Mouse (Mus musculus): ENCODE results near the gene Rbm48. TPM values are rescaled to one million over a fixed set of nuclear protein-coding genes. Genes with fewer than 3 reads are reported as not detected.
"Not testable (repeated sequence)": the region's sequence is repeated elsewhere in the genome, so short reads cannot be mapped to it uniquely, and the experiment has no call there.

The Rbm48 gene
- polyA plus RNA-seq, 1 experiment = 4.8 TPM

DNA sequence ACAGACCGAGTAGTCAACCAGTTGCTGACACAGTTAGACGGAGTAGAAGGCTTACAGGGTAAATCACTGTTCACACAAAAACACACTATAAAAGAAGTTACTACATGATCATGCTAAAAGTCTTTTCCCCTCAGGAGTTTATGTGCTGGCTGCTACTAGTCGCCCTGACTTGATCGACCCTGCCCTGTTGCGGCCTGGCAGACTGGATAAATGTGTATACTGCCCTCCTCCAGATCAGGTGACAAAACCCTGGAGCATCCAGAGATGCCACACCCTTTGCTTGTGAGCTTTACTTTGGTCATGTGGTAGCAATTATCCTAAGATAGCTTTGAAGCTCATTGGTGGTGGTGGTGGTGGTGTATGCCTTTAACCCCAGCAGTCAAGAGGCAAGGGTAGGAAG, 33.7 kb upstream of the Rbm48 start:
- no peak for TF ChIP-seq CTCF (IDR thresholded peaks at IDR 0.05; ENCODE audit: control insufficient read depth, insufficient read depth, low read length)
- TF ChIP-seq POLR2A (IDR thresholded peaks at IDR 0.05; ENCODE audit: borderline replicate concordance, control insufficient read depth, low read depth, low read length) = no peak
- WGBS = 87% methylated on average over 5 of the region's 5 CpGs
- H3K4me3 ChIP-seq (replicated peaks; ENCODE audit: control insufficient read depth, low read depth, low read length) = no peak overlapping the region
- no peaks in the 10 kb centered on the region for H3K4me1 ChIP-seq (ENCODE audit: control insufficient read depth, insufficient read depth, low read length)
- no peak overlapping the region for H3K27ac ChIP-seq (ENCODE audit: control insufficient read depth, insufficient read depth, low read depth, low read length, poor library complexity)

- no peak for TF ChIP-seq POLR2A (IDR thresholded peaks at IDR 0.05; ENCODE audit: borderline replicate concordance, control insufficient read depth, low read depth, low read length)
- no peak for TF ChIP-seq CTCF (IDR thresholded peaks at IDR 0.05; ENCODE audit: control insufficient read depth, insufficient read depth, low read length)
- WGBS = 92% methylated on average over 7 of the region's 7 CpGs
- Histone ChIP-seq H3K4me3 (replicated peaks; ENCODE audit: control insufficient read depth, low read depth, low read length) (no peak overlapping the region), H3K4me1 (ENCODE audit: control insufficient read depth, insufficient read depth, low read length) (no peaks in the 10 kb centered on the region), H3K27ac (ENCODE audit: control insufficient read depth, insufficient read depth, low read depth, low read length, poor library complexity) (no peak overlapping the region)
Measured at GRCm38 (mm10) chr5:3620486-3620885, 24.1 kb upstream of the Rbm48 start.

DNA sequence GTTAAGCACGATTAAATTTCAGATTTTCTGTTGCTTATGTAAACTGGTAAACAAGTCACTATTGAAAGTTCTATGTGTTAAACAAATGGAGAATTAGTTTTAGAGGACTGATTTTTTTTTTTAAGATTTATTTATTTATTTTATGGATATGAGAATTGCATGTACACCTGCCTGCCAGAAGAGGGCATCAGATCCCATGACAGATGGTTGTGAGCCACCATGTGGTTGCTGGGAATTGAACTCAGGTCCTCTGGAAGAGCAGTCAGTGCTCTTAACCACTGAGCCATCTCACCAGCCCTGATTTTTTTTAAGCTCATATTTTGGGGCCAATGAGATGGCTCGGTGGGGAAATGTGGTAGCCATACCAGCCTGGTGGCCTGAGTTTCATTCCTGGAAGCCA, 15.4 kb upstream of the Rbm48 start:
- WGBS = 86% methylated on average over 2 of the region's 2 CpGs
- H3K4me1 ChIP-seq (ENCODE audit: control insufficient read depth, insufficient read depth, low read length); H3K4me3 ChIP-seq (replicated peaks; ENCODE audit: control insufficient read depth, low read depth, low read length): not testable (repeated sequence)

GRCm38 (mm10) chr5:3609241-3609640, 12.9 kb upstream of the Rbm48 start:
- Histone ChIP-seq H3K4me3 (replicated peaks; ENCODE audit: control insufficient read depth, low read depth, low read length) (no peak overlapping the region), H3K27ac (ENCODE audit: control insufficient read depth, insufficient read depth, low read depth, low read length, poor library complexity) (no peak overlapping the region), H3K4me1 (ENCODE audit: control insufficient read depth, insufficient read depth, low read length) (no peaks in the 10 kb centered on the region)
- TF ChIP-seq POLR2A (IDR thresholded peaks at IDR 0.05; ENCODE audit: borderline replicate concordance, control insufficient read depth, low read depth, low read length) (no peak), CTCF (IDR thresholded peaks at IDR 0.05; ENCODE audit: control insufficient read depth, insufficient read depth, low read length) (no peak)
- WGBS = 93% methylated on average over 7 of the region's 7 CpGs

More for the DNA sequence above, 15.4 kb upstream of the Rbm48 start:
- H3K27ac ChIP-seq (ENCODE audit: control insufficient read depth, insufficient read depth, low read depth, low read length, poor library complexity) = not testable (repeated sequence)

- Histone ChIP-seq H3K27ac (ENCODE audit: control insufficient read depth, insufficient read depth, low read depth, low read length, poor library complexity) (no peak overlapping the region), H3K4me1 (ENCODE audit: control insufficient read depth, insufficient read depth, low read length) (no peaks in the 10 kb centered on the region), H3K4me3 (replicated peaks; ENCODE audit: control insufficient read depth, low read depth, low read length) (no peak overlapping the region)
- WGBS = 91% methylated on average over 9 of the region's 9 CpGs
- TF ChIP-seq POLR2A (IDR thresholded peaks at IDR 0.05; ENCODE audit: borderline replicate concordance, control insufficient read depth, low read depth, low read length) = no peak
- no peak for TF ChIP-seq CTCF (IDR thresholded peaks at IDR 0.05; ENCODE audit: control insufficient read depth, insufficient read depth, low read length)
Measured at GRCm38 (mm10) chr5:3607114-3607513, 10.7 kb upstream of the Rbm48 start.

DNA sequence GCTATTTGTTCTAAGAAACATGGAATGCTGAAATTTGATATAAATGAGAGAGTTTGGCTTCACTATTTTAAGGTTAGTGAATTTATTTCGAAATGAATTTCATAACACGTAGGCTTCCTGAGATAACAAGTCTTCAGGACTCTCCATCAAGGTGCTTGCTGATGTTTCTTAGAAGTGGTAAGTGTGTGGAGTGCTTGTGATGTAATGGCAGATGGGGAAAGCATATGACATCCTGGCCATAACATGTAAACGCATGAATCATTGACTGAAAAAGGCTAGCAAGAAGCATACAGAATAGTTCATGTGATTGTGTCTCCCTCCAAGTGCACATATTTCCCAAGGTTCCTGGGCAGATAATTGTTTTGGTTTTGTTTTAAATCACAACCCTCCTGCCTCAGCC, 4.4 kb upstream of the Rbm48 start:
- H3K4me3 ChIP-seq (replicated peaks; ENCODE audit: control insufficient read depth, low read depth, low read length) = no peak overlapping the region
- no peaks in the 10 kb centered on the region for H3K4me1 ChIP-seq (ENCODE audit: control insufficient read depth, insufficient read depth, low read length)
- 69% methylated on average over 3 of the region's 3 CpGs for WGBS
- TF ChIP-seq POLR2A (IDR thresholded peaks at IDR 0.05; ENCODE audit: borderline replicate concordance, control insufficient read depth, low read depth, low read length) (no peak), CTCF (IDR thresholded peaks at IDR 0.05; ENCODE audit: control insufficient read depth, insufficient read depth, low read length) (no peak)
- H3K27ac ChIP-seq (ENCODE audit: control insufficient read depth, insufficient read depth, low read depth, low read length, poor library complexity) = no peak overlapping the region

DNA sequence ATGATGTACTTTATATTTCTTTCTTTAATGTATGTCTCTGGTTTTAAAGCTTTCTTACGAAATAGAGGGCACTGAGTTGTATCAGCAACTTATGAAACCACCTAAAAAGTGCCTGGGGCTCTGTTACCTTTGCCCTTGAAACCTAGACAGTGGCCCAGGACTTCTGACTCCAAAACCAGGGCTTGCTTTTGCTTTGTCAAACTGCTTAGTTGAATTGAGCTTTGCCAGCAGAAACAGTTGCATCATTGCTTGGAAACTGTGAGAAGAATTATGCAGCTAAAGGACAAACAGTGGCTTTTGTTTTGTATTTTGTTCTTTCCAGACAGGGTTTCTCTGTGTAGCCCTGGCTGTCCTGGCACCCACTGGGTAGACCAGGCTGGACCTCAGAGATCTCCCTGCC, 3.9 kb upstream of the Rbm48 start:
- no peak for TF ChIP-seq CTCF (IDR thresholded peaks at IDR 0.05; ENCODE audit: control insufficient read depth, insufficient read depth, low read length)
- TF ChIP-seq POLR2A (IDR thresholded peaks at IDR 0.05; ENCODE audit: borderline replicate concordance, control insufficient read depth, low read depth, low read length) = no peak
- Histone ChIP-seq H3K4me1 (ENCODE audit: control insufficient read depth, insufficient read depth, low read length) (no peaks in the 10 kb centered on the region), H3K4me3 (replicated peaks; ENCODE audit: control insufficient read depth, low read depth, low read length) (no peak overlapping the region), H3K27ac (ENCODE audit: control insufficient read depth, insufficient read depth, low read depth, low read length, poor library complexity) (no peak overlapping the region)
- WGBS = 74% methylated on average over 1 of the region's 1 CpGs

DNA sequence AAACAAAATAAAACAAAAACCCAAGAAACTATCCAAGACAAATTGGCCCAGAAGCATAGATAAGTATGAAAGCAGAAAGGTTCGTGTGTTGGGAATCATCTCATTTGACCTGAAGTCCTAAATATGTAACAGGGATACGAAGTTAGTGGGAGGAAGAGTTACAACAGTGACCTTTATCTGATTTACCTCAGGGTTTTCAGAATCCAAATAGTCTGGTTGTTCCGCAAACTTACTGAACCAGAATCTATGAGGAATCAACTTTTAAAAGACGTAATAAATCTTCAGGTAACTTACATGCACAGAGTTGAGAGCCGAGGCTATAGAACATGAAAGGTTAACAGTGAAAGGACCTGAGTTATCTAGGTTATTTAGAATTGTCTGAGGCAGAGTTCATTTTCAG, 2.4 kb upstream of the Rbm48 start:
- WGBS = 86% methylated on average over 5 of the region's 5 CpGs
- TF ChIP-seq CTCF (IDR thresholded peaks at IDR 0.05; ENCODE audit: control insufficient read depth, insufficient read depth, low read length) (no peak), POLR2A (IDR thresholded peaks at IDR 0.05; ENCODE audit: borderline replicate concordance, control insufficient read depth, low read depth, low read length) (no peak)
- no peaks in the 10 kb centered on the region for H3K4me1 ChIP-seq (ENCODE audit: control insufficient read depth, insufficient read depth, low read length)
- H3K27ac ChIP-seq (ENCODE audit: control insufficient read depth, insufficient read depth, low read depth, low read length, poor library complexity) = no peak overlapping the region
- no peak overlapping the region for H3K4me3 ChIP-seq (replicated peaks; ENCODE audit: control insufficient read depth, low read depth, low read length)

DNA sequence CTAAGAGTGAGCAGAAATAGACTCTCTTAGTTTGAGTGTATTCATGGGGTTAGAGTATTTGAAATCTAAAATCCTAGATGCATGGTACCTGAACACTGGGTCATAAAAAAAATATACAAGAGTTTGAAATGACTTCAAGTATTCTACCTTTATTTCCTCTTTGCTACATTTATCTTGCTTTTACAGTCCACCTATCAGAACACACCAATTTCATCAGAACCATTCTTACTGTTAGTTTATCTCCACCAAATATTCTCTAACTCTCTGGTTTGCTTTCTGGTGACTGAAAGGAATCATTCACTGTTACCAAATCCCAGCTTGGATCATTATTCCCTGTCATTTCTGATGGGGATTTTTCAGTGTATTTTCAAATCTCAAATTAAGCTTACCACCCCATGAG, 786 bp upstream of the Rbm48 start:
- Histone ChIP-seq H3K4me3 (replicated peaks; ENCODE audit: control insufficient read depth, low read depth, low read length) (no peak overlapping the region), H3K4me1 (ENCODE audit: control insufficient read depth, insufficient read depth, low read length) (no peaks in the 10 kb centered on the region)

More for the DNA sequence above, 786 bp upstream of the Rbm48 start:
- TF ChIP-seq POLR2A (IDR thresholded peaks at IDR 0.05; ENCODE audit: borderline replicate concordance, control insufficient read depth, low read depth, low read length) (no peak), CTCF (IDR thresholded peaks at IDR 0.05; ENCODE audit: control insufficient read depth, insufficient read depth, low read length) (no peak)
- no peak overlapping the region for H3K27ac ChIP-seq (ENCODE audit: control insufficient read depth, insufficient read depth, low read depth, low read length, poor library complexity)
